Mouse (Mus musculus) heart, embryonic 16.5 days (tissue): Measurements from ENCODE around the gene Mtmr11. TPM values are rescaled to one million over a fixed set of nuclear protein-coding genes. Genes with fewer than 3 reads are reported as not detected.
A peak's percentile ranks its signal among the peaks of the same experiment; 100 is the strongest.

Experiments used
- ATAC-seq: fragments of 200-750 bp; cut with Nextera tagmentation; replicated peaks from 2 replicates; pipeline ENCODE4 v1.8.0; 2017; ENCODE audit warnings: moderate number of reproducible peaks; ENCODE audit not compliant: insufficient read depth, low FRiP score; ENCODE audit errors: extremely low read depth
- H3K27ac ChIP-seq: fragments of 300-500 bp; sonication (generic); 2 replicates; pipeline ENCODE4 v1.5.1; 2014; ENCODE audit warnings: mild to moderate bottlenecking, low read length, control low read depth, moderate library complexity
- H3K27me3 ChIP-seq: fragments of 300-500 bp; sonication (generic); 2 replicates; pipeline ENCODE4 v1.6.1; 2014; ENCODE audit warnings: low read length, mixed read lengths; ENCODE audit not compliant: control insufficient read depth, insufficient read depth
- H3K36me3 ChIP-seq: fragments of 300-500 bp; sonication (generic); 2 replicates; pipeline ENCODE4 v1.6.1; 2014; ENCODE audit not compliant: control insufficient read depth, insufficient read depth
- H3K4me1 ChIP-seq: fragments of 300-500 bp; sonication (generic); 2 replicates; pipeline ENCODE4 v1.6.1; 2014; ENCODE audit warnings: low read length, mixed read lengths; ENCODE audit not compliant: control insufficient read depth, insufficient read depth
- H3K4me2 ChIP-seq: fragments of 300-500 bp; sonication (generic); 2 replicates; pipeline ENCODE4 v1.6.1; 2014; ENCODE audit warnings: low read depth, mild to moderate bottlenecking, control low read depth, low read length
- H3K4me3 ChIP-seq: fragments of 300-500 bp; sonication (generic); 2 replicates; pipeline ENCODE4 v1.5.1; 2014; ENCODE audit warnings: mild to moderate bottlenecking, control low read depth, low read length
- H3K9ac ChIP-seq: fragments of 300-500 bp; sonication (generic); 2 replicates; pipeline ENCODE4 v1.6.1; 2014; ENCODE audit warnings: low read length, control low read depth
- H3K9me3 ChIP-seq: fragments of 300-500 bp; sonication (generic); replicated peaks from 2 replicates; pipeline ENCODE4 v1.6.1; 2016; ENCODE audit warnings: low read length; ENCODE audit not compliant: control insufficient read depth
- WGBS: fragments of 180-500 bp; shearing (Covaris S2); extraction: QIAGEN DNeasy Blood & Tissue Kit; methylation state at CpG from one replicate; pipeline ENCODE4 v1.1.7; 2014; 5-methylcytosine and 5-hydroxymethylcytosine counted together
- polyA plus RNA-seq: library from polyadenylated mRNA; unstranded; fragments of >200 nt; fragmentation: Nextera tagmentation; extraction: Ambion mirVana; gene quantifications from 2 replicates; pipeline ENCODE4 v1.2.1, GENCODE M21; 2015

The Mtmr11 gene
- polyA plus RNA-seq, 1 experiment from 2014 or later, result 9.4 TPM

DNA sequence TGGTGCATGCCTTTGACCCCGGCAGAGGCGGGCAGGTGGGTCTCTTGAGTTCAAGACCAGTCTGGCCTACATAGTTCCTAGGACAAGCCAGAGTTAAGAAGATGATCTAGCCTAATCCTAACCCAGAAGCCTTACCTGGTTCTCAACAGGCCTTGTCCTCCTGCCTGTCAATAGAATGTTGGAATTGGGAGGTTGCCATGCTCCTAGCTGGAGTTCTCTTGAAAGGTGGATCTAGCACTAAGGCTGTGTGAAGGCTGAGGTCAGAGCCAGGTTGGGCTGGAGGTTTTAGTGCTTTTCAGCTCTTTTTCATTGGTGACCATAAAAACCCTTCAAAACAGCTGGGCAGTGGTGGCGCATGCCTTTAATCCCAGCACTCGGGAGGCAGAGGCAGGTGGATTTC lies 16.6 kb downstream of the Mtmr11 start:
- Histone ChIP-seq H3K4me1 (peaks cover 17% of the 10 kb centered on the region), H3K9me3 (no peaks in the 10 kb centered on the region), H3K4me3 (no peak overlapping the region), H3K4me2 (no peak overlapping the region), H3K36me3 (peaks cover 39% of the 10 kb centered on the region), H3K9ac (no peak overlapping the region), H3K27me3 (no peaks in the 10 kb centered on the region), H3K27ac (no peak overlapping the region)
- no peak for ATAC-seq
- WGBS, result 92% methylated on average over 4 of the region's 4 CpGs

GRCm38 (mm10) chr3:96178902-96179301 lies 17.1 kb downstream of the Mtmr11 start:
- ATAC-seq, result no peak
- Histone ChIP-seq H3K27ac (no peak overlapping the region), H3K9ac (no peak overlapping the region), H3K4me3 (no peak overlapping the region), H3K36me3 (peaks cover 38% of the 10 kb centered on the region), H3K4me2 (no peak overlapping the region), H3K27me3 (no peaks in the 10 kb centered on the region), H3K4me1 (peaks cover 17% of the 10 kb centered on the region), H3K9me3 (no peaks in the 10 kb centered on the region)
- 82% methylated on average over 2 of the region's 2 CpGs for WGBS

GRCm38 (mm10) chr3:96179531-96179930 lies 17.7 kb downstream of the Mtmr11 start:
- Histone ChIP-seq H3K36me3 (peaks cover 34% of the 10 kb centered on the region), H3K9me3 (no peaks in the 10 kb centered on the region)

GRCm38 (mm10) chr3:96180727-96181477 lies 19.1 kb downstream of the Mtmr11 start, which contains the start of gene Sv2a:
Gene Sv2a, plus strand, starts transcription at chr3:96181151.
- Histone ChIP-seq H3K27ac (peak within 1 kb of the TSS; percentile 89), H3K27me3 (no peaks in the 10 kb centered on the region), H3K4me1 (peaks cover 12% of the 10 kb centered on the region), H3K9me3 (no peaks in the 10 kb centered on the region), H3K4me2 (peak within 1 kb of the TSS; percentile 78), H3K9ac (peak within 1 kb of the TSS; percentile 79), H3K4me3 (peak within 1 kb of the TSS; percentile 64), H3K36me3 (peaks cover 22% of the 10 kb centered on the region)
- peak; percentile 31; the same call in 1 of the 2 replicates for ATAC-seq
- under 1% methylated on average over 19 of the region's 23 CpGs for WGBS

More at GRCm38 (mm10) chr3:96179531-96179930, 17.7 kb downstream of the Mtmr11 start:
- Histone ChIP-seq H3K4me1 (peaks cover 15% of the 10 kb centered on the region), H3K4me3 (no peak overlapping the region), H3K27me3 (no peaks in the 10 kb centered on the region), H3K9ac (no peak overlapping the region), H3K27ac (no peak overlapping the region), H3K4me2 (no peak overlapping the region)
- no peak for ATAC-seq
- whole genome bisulfite sequencing, result 44% methylated on average over 4 of the region's 4 CpGs

DNA sequence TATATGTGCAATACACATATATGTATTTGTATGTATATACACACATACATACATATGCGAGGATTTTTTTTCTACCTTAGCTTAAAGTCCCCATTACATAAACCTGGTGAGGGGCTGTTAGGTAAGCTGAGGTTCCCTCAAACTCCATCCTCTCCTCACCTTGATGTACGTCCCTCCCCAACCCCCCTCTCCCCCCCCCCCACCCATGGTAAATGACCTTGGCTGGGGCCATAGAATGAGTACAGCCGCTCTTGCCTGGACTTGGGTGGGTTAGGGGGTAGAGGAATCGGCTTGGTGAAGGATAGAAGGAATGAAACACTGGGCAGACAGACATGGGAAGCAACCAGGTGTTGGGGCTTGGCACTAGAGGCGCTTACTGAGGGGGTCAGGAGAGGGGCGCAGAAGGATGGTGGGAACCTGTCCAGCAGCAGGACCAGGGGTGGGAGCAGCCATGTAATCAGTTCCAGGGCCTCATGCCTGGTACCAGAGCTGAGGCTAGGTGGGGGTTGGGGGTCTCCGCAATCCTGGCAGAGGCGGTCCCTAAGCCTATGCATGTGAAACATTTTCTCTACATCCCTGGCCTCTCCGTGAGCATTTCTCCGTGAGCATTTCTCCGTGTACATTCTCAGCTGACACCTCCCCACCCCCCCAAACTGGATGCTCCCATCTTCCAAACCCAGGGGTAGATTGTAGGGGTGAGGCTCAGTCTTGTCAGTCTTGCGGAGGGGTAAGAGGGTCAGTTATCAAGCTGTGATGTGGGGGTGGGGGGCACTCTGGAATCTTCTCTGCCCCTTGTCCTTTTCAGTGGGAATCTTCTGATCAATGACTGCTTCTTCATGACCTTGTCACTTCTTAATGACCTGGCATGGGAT lies 19.9 kb downstream of the Mtmr11 start:
- Histone ChIP-seq H3K36me3 (peaks cover 15% of the 10 kb centered on the region), H3K4me3 (peak overlapping the region; percentile 64), H3K27ac (peak overlapping the region; percentile 89), H3K9ac (peak overlapping the region; percentile 79), H3K27me3 (no peaks in the 10 kb centered on the region), H3K4me2 (peak overlapping the region; percentile 78), H3K9me3 (no peaks in the 10 kb centered on the region), H3K4me1 (peaks cover 12% of the 10 kb centered on the region)
- 25% methylated on average over 12 of the region's 12 CpGs for WGBS
- ATAC-seq, result peak; percentile 42

GRCm38 (mm10) chr3:96182382-96182776 lies 20.6 kb downstream of the Mtmr11 start:
- peak overlapping the region; percentile 64 for H3K4me3 ChIP-seq
- H3K27me3 ChIP-seq, result no peaks in the 10 kb centered on the region
- peaks cover 12% of the 10 kb centered on the region for H3K4me1 ChIP-seq
- WGBS, result 11% methylated on average over 4 of the region's 4 CpGs
- peak overlapping the region; percentile 78 for H3K4me2 ChIP-seq
- H3K9ac ChIP-seq, result peak overlapping the region; percentile 79
- peak overlapping the region; percentile 89 for H3K27ac ChIP-seq
- no peaks in the 10 kb centered on the region for H3K9me3 ChIP-seq
- peaks cover 14% of the 10 kb centered on the region for H3K36me3 ChIP-seq
- ATAC-seq, result peak; percentile 59

DNA sequence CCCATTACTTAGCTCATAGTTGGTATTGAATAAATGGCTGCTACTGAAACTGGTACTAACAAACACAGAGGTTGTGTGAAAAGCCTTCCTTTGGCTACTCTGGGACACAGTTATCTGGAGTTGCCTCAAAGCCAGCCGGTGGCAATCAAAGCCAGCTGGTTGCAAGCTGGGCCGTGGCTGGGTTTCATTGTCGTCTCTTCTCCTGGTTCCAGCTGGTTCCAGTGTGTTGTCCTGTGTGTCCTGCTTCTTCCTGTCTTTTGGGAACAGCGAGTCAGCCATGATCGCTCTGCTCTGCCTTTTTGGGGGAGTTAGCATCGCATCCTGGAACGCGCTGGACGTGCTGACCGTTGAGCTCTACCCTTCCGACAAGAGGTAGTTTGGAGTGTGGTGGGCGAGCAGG lies 31.2 kb downstream of the Mtmr11 start:
- no peak overlapping the region for H3K9ac ChIP-seq
- no peak overlapping the region for H3K27ac ChIP-seq
- no peak for ATAC-seq
- peaks cover 6% of the 10 kb centered on the region for H3K9me3 ChIP-seq
- H3K27me3 ChIP-seq, result no peaks in the 10 kb centered on the region
- H3K36me3 ChIP-seq, result peaks cover 13% of the 10 kb centered on the region
- H3K4me1 ChIP-seq, result peaks cover 9% of the 10 kb centered on the region
- H3K4me2 ChIP-seq, result no peak overlapping the region
- 62% methylated on average over 12 of the region's 12 CpGs for WGBS
- H3K4me3 ChIP-seq, result no peak overlapping the region

DNA sequence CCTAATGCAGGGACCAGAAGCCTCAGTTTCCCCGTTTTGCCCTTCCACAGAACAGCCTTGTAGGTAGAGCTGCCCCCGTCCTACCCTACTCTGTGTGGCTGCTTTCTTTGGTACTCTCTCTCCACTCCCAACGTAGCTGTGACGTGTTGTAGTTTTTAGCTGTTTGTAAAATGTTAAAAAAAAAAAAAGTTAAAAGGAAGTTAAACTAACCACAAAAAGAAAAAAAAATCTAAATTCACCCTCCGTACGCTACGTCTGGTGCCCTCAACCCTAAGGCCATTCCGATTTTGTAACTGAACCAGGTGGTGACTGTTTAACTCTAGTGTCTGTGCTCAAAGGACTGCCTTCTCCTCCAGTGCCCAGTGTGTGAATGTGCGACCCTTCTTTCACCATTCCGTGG lies 33.2 kb downstream of the Mtmr11 start:
- Histone ChIP-seq H3K27me3 (no peaks in the 10 kb centered on the region), H3K4me1 (peaks cover 11% of the 10 kb centered on the region), H3K27ac (no peak overlapping the region), H3K9me3 (peaks cover 6% of the 10 kb centered on the region), H3K9ac (no peak overlapping the region), H3K4me3 (no peak overlapping the region), H3K4me2 (no peak overlapping the region), H3K36me3 (peaks cover 9% of the 10 kb centered on the region)
- ATAC-seq, result no peak
- WGBS, result 83% methylated on average over 10 of the region's 10 CpGs
